Mouse (Mus musculus) E14TG2a.4 (cell line): ENCODE data around the gene Cd2.

Experiments
- CTCF ChIP-seq: conservative IDR thresholded peaks from 2 replicates; pipeline ENCODE4 v1.5.1; 2014; ENCODE audit warnings: low read length
- POU5F1 ChIP-seq: IDR thresholded peaks from 2 replicates; pipeline ENCODE4 v1.6.1; 2014; ENCODE audit warnings: low read length, borderline replicate concordance

DNA sequence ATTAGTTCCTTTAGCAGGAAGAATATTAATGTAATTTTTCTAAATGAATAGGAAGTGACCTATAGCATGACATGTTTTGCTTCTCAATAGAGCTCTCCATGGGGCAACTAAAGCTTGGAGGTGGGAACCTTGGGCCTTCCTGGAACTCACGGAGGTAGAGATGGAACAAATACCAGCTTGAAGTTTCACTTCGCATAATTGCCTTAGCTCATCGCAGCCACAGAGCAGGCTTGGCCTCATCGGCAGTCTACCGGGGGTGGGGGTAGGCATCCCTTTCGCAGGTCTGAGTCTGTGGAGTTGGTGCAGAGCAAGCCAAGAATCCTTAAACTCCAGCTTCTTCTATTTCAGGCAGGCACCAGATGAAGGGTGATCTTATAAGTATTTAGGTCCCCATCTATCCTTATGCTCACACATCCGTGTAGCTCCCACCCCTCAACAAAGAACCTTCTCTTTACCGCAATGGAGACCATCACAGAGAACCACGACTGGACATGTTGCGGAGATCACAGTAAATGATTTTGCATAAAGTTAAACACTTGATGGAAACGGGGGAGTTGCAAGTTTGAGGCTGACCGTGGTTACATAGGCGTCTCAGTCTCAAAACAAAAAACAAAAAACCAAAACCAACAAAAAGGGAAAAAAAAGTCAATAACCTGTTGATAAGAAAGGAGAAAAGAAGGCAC lies 58.7 kb downstream of the Cd2 start:
- TF ChIP-seq CTCF: no peak
- TF ChIP-seq POU5F1: no peak
